8 mouse cellular contexts compared by ENCODE assay signal in genomic region chr11:95145851-95146403, GRCm38 (mm10). TPM values are rescaled to one million over a fixed set of nuclear protein-coding genes. Genes with fewer than 3 reads are reported as not detected.
A peak's percentile ranks its signal among the peaks of the same experiment; 100 is the strongest.
DNase-seq lines count a peak whose midpoint lies in the region; ATAC-seq and TF ChIP-seq lines count a peak whose summit lies in the region.
"Had no signal": no experiment of that assay in that cellular context is flagged by ENCODE, and none has a peak within 500 bp of the region (broad histone marks: within the 10 kb centered on the region; RNA-seq: fewer than 3 reads in every experiment).

TSS of gene Dlx4 (minus strand) at chr11:95146263.

- H3K27me3 ChIP-seq in testis, adult 2 months (ENCODE audit: control insufficient read depth, insufficient read depth, low read length) = peaks cover 12% of the 10 kb centered on the region
- H3K27me3 ChIP-seq in heart, embryonic 12.5 days (replicated peaks) = peaks cover 93% of the 10 kb centered on the region
- H3K27me3 ChIP-seq in limb, embryonic 14.5 days (ENCODE audit: control insufficient read depth, insufficient read depth, low read length) = peaks cover 98% of the 10 kb centered on the region
- H3K27me3 ChIP-seq in midbrain, embryonic 15.5 days (replicated peaks) = peaks cover 91% of the 10 kb centered on the region

- no peak for TF ChIP-seq CTCF in testis, adult 2 months (IDR thresholded peaks at IDR 0.05; ENCODE audit: control insufficient read depth, insufficient read depth, insufficient replicate concordance, low read depth, low read length)
- no peak for TF ChIP-seq CTCF in brain, embryonic 14.5 days (IDR thresholded peaks at IDR 0.05; ENCODE audit: borderline replicate concordance, extremely low read depth, insufficient read depth, insufficient read length)

- peak within 1 kb of the TSS; percentile 94 for H3K4me2 ChIP-seq in heart, embryonic 12.5 days
- peak within 1 kb of the TSS; percentile 77 for H3K4me2 ChIP-seq in limb, embryonic 14.5 days (replicated peaks; ENCODE audit: low read depth, low read length, severe bottlenecking)
- H3K4me2 ChIP-seq in midbrain, embryonic 15.5 days = peak within 1 kb of the TSS; percentile 69

- H3K27ac ChIP-seq in testis, adult 2 months (ENCODE audit: control insufficient read depth, insufficient read depth, low read depth, low read length) = no peak within 1 kb of the TSS
- no peak within 1 kb of the TSS for H3K27ac ChIP-seq in heart, embryonic 12.5 days (ENCODE audit: poor library complexity, severe bottlenecking)
- no peak within 1 kb of the TSS for H3K27ac ChIP-seq in limb, embryonic 14.5 days (replicated peaks; ENCODE audit: low read depth, low read length)
- no peak within 1 kb of the TSS for H3K27ac ChIP-seq in midbrain, embryonic 15.5 days

- peak within 1 kb of the TSS; percentile 54; the same call in 1 of the 2 replicates for H3K9ac ChIP-seq in heart, embryonic 12.5 days
- H3K9ac ChIP-seq in limb, embryonic 14.5 days (ENCODE audit: low read depth, low read length, severe bottlenecking) = peak within 1 kb of the TSS; percentile 40; the same call in 1 of the 2 replicates
- H3K9ac ChIP-seq in midbrain, embryonic 15.5 days = peak within 1 kb of the TSS; percentile 25; the same call in 1 of the 2 replicates

- no peaks in the 10 kb centered on the region for H3K9me3 ChIP-seq in heart, embryonic 12.5 days (replicated peaks)
- no peaks in the 10 kb centered on the region for H3K9me3 ChIP-seq in limb, embryonic 14.5 days (ENCODE audit: control insufficient read depth, low read length)
- H3K9me3 ChIP-seq in midbrain, embryonic 15.5 days = no peaks in the 10 kb centered on the region

- no peaks in the 10 kb centered on the region for H3K36me3 ChIP-seq in testis, adult 2 months (ENCODE audit: control insufficient read depth, insufficient read depth, low read length)
- H3K36me3 ChIP-seq in heart, embryonic 12.5 days = no peaks in the 10 kb centered on the region
- no peaks in the 10 kb centered on the region for H3K36me3 ChIP-seq in limb, embryonic 14.5 days (ENCODE audit: control insufficient read depth, insufficient read depth, low read length)
- H3K36me3 ChIP-seq in midbrain, embryonic 15.5 days (replicated peaks) = no peaks in the 10 kb centered on the region

- peak within 1 kb of the TSS; percentile 57 for H3K4me3 ChIP-seq in testis, adult 2 months (ENCODE audit: control insufficient read depth, low read depth, low read length)
- H3K4me3 ChIP-seq in heart, embryonic 12.5 days = peak within 1 kb of the TSS; percentile 55
- H3K4me3 ChIP-seq in limb, embryonic 14.5 days (replicated peaks; ENCODE audit: low read length) = peak within 1 kb of the TSS; percentile 40
- peak within 1 kb of the TSS; percentile 36 for H3K4me3 ChIP-seq in midbrain, embryonic 15.5 days

- DNase-seq in testis, postnatal 14 days (ENCODE audit: low spot score) = no peak
- peak; percentile 59 for DNase-seq in brain, embryonic 14.5 days (ENCODE audit: low read depth)
- DNase-seq in limb, embryonic 14.5 days (ENCODE audit: low spot score) = no peak
- peak; percentile 32 to 69 for DNase-seq in urinary bladder, postnatal 36 days (ENCODE audit: low spot score in 2 of 2)

- TF ChIP-seq POLR2A in testis, adult 2 months (IDR thresholded peaks at IDR 0.05; ENCODE audit: control insufficient read depth, low read depth, low read length) = no peak
- no peak for TF ChIP-seq POLR2A in brain, embryonic 14.5 days (IDR thresholded peaks at IDR 0.05; ENCODE audit: borderline replicate concordance, extremely low read depth, insufficient read depth, insufficient read length, poor library complexity, severe bottlenecking)
- no peak for TF ChIP-seq POLR2A in limb, embryonic 14.5 days (IDR thresholded peaks at IDR 0.05; ENCODE audit: borderline replicate concordance, extremely low read depth, insufficient read depth, insufficient read length)

- ATAC-seq in heart, embryonic 12.5 days (ENCODE audit: insufficient number of reproducible peaks, low FRiP score) = 0 out of 2 replicates have a peak, but pooled peaks have one; percentile 36
- ATAC-seq in limb, embryonic 14.5 days (ENCODE audit: low FRiP score, low read depth) = no peak
- no peak for ATAC-seq in midbrain, embryonic 15.5 days (replicated peaks)

- WGBS in heart, embryonic 12.5 days = under 1% methylated on average over 48 of the region's 48 CpGs
- WGBS in limb, embryonic 14.5 days = under 1% methylated on average over 38 of the region's 48 CpGs
- WGBS in midbrain, embryonic 15.5 days = under 1% methylated on average over 48 of the region's 48 CpGs

- H3K4me1 ChIP-seq in testis, adult 2 months (ENCODE audit: control insufficient read depth, insufficient read depth, low read length) = peaks cover 12% of the 10 kb centered on the region
- peaks cover 23% of the 10 kb centered on the region for H3K4me1 ChIP-seq in heart, embryonic 12.5 days (replicated peaks)
- peaks cover 36% of the 10 kb centered on the region for H3K4me1 ChIP-seq in limb, embryonic 14.5 days (ENCODE audit: control insufficient read depth, insufficient read depth, low read length)
- peaks cover 25% of the 10 kb centered on the region for H3K4me1 ChIP-seq in midbrain, embryonic 15.5 days

RNA-seq across cellular contexts. Expression of gene Dlx4, which starts in this region (rescaled TPM):
- polyA plus RNA-seq in testis, adult 2 months (2012; rRNA removed) = 1.4 and 2.1 TPM in 2 replicates
- polyA plus RNA-seq in brain, embryonic 14.5 days (2012; rRNA removed) = 0.10 TPM in 2 replicates
- polyA plus RNA-seq in heart, embryonic 12.5 days (2016; fragmentation: Nextera tagmentation; extraction: Ambion mirVana) = 0.14 TPM in 1 of 2 replicates, not detected in the other
- 2.0 and 2.4 TPM in 2 replicates for polyA plus RNA-seq in limb, embryonic 14.5 days (2012; rRNA removed)
- 3.3 and 3.4 TPM in 2 replicates for polyA plus RNA-seq in limb, embryonic 14.5 days (2014; fragmentation: Nextera tagmentation; extraction: Ambion mirVana)
- not detected in 2 replicates for polyA plus RNA-seq in midbrain, embryonic 15.5 days (2015; fragmentation: Nextera tagmentation; extraction: Ambion mirVana)
- polyA plus RNA-seq: frontal cortex, adult 2 months had no signal

Comparison
In these comparisons a context has a peak if more than half of its experiments do, and no peak if none do; other contexts are left out.
1. Peak in DNase-seq in brain, embryonic 14.5 days; RNA of the gene not detected or under 1 TPM.
2. Peak in ATAC-seq, H3K4me3 ChIP-seq, H3K9ac ChIP-seq and H3K4me2 ChIP-seq in heart, embryonic 12.5 days; RNA of the gene not detected or under 1 TPM.
3. DNase-seq: peak in urinary bladder, postnatal 36 days (2 of 2); none in testis, postnatal 14 days (single experiment) and limb, embryonic 14.5 days (single experiment).
4. Peak in every context shown above with its lines, with median percentiles within 50 percentile points of each other: H3K4me3 ChIP-seq, H3K4me2 ChIP-seq and H3K9ac ChIP-seq.